Mouse (Mus musculus): ENCODE measurements around the gene Tmem44. TPM values are rescaled to one million over a fixed set of nuclear protein-coding genes. Genes with fewer than 3 reads are reported as not detected.

The Tmem44 gene
- total RNA-seq (2023) = 0.18 TPM

DNA sequence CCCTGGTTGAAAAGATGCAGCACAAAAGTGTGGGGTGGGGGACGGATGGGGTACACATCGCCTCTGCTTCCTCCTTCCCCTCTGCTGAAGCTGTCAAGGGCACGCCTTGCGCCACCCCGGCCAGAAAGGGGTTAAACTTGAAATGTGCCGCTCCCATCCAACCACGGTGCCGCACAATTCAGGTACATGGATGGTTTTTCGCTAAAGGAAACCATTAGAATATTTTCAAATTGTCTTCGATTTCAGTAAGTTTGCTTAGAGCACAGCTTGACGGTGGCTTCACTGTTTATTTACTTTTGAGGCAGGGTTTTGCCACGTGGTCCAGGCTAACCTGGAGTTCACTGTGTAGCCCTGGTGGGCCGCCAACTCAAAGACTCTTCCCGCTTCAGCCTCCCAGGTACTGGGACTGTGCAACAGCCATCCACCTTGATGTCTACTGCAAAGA is at the start of gene Tmem44:
TSS of gene Tmem44 (minus strand) at position 95 of the 445 bp plus-strand sequence.

DNA sequence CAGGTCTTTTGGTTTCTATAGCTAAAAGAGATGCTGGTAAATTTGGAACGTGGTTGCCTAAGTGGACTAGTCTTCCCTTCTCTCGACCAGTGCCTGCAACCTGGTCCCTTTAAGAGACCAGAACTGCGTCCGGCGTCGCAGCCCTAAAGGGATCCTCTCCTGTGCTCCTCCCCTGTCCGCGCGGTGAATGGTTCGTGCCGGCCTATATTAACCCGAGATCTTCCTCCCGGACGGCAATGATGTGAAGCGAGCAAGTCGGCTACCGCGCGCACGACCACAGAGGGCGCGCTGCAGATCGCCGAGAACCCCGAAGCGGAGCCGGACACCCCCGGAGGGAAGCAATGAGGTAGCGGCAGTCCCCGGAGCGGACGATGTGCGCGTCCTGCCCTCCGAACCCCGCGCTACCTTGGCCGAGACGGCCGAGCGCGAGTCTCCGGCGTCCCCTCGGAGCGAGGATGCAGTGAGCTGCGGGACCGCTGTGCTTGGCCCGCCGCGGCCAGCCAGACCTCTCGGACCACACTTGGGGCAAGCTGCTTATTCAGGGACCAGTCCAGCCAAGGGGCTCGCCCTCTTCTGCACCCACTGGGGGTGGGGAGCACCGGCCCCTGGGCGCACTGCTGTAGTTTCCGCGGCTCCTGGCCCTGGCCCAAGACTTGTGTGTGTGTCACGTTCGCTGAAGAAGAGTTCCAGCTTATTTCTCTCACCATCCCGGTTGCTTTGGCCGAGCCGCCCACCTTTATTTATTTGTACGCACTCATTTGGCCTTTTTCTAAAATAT is 49.0 kb upstream of the Tmem44 start, which contains the start of gene Fam43a:
TSS of gene Fam43a (plus strand) at position 233 of the 778 bp plus-strand sequence.

DNA sequence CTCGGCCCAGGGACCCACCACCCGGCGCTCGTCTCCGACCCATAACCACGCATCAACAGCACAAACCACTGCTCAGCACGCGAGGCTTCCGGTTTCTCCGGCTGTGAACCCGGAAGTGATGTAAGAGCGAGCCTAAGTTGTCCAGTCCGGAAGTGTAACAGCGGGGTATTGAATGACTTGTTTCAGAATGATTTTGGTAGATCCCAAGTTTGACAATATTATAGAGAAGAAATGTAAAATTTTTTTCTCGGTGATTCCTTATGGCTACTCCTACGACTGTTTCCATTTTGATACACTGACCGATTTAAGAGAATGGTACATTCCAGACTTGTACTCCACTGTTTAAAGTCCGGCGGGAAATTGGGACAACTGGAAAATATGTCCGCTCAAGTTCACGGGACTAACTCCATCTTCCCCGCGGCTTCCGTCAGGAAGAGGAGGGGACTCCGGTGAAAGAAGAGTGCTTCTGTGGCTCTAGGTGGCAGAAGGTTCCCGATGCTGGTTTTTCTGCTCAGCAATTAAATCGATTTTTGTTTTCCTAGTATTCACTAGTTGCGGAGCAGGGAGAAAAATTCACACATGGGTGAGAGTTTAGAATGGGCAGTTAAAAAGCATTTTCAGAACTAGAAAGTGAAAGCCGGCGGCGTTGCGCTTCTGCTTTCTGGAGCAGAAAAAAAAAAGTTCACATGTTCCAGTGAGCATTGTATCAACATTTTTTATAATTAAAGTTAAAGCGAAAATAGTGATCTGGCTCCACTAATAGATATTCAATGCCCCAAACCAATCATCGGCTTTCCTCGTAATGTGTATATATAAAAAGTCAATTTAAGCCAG is 37.1 kb upstream of the Tmem44 start, which contains the start of gene Lsg1:
TSS of gene Lsg1 (minus strand) at position 99 of the 834 bp plus-strand sequence.

Other genes starting within 250 kb of the Tmem44 start
- gene Gp5, start 240.1 kb downstream of the Tmem44 start, total RNA-seq (2023) = 0.94 TPM
- 106 TPM for gene Atp13a3, start 144.9 kb downstream of the Tmem44 start, total RNA-seq (2023)
- 94.6 TPM for gene Lsg1, start 36.8 kb upstream of the Tmem44 start, total RNA-seq (2023)
- 21.6 TPM for gene Fam43a, start 48.9 kb upstream of the Tmem44 start, total RNA-seq (2023)

Data from CD4-positive naive resting alpha-beta T cell, adult 76 days (primary cell).